Mouse (Mus musculus) intestine, embryonic 14.5 days (tissue): ENCODE results near the gene Gm21304. TPM values are rescaled to one million over a fixed set of nuclear protein-coding genes. Genes with fewer than 3 reads are reported as not detected.
"Not testable (repeated sequence)": the region's sequence is repeated elsewhere in the genome, so short reads cannot be mapped to it uniquely, and the experiment has no call there.

ENCODE experiments used
- ATAC-seq: fragments of 200-750 bp; cut with Nextera tagmentation; replicated peaks from 2 replicates; pipeline ENCODE4 v1.8.0; 2017; ENCODE audit warnings: low read depth, moderate number of reproducible peaks, moderate TSS enrichment, moderate library complexity; ENCODE audit not compliant: low FRiP score, low TSS enrichment
- DNase-seq: peaks from one replicate; pipeline ENCODE4 v3.0.0-alpha.2; 2018; ENCODE audit warnings: low spot score
- H3K27ac ChIP-seq: fragments of 300-500 bp; sonication (generic); 2 replicates; pipeline ENCODE4 v1.5.1; 2014; ENCODE audit warnings: low read depth, mild to moderate bottlenecking, control low read depth
- H3K27me3 ChIP-seq: fragments of 300-500 bp; sonication (generic); replicated peaks from 2 replicates; pipeline ENCODE4 v1.6.1; 2014; ENCODE audit warnings: low read length, control low read depth; ENCODE audit not compliant: control insufficient read depth, insufficient read depth
- H3K36me3 ChIP-seq: fragments of 300-500 bp; sonication (generic); 2 replicates; pipeline ENCODE4 v1.6.1; 2014; ENCODE audit warnings: low read length, control low read depth; ENCODE audit not compliant: control insufficient read depth, insufficient read depth
- H3K4me1 ChIP-seq: fragments of 300-500 bp; sonication (generic); replicated peaks from 2 replicates; pipeline ENCODE4 v1.6.1; 2014; ENCODE audit warnings: low read length, control low read depth, mixed read lengths; ENCODE audit not compliant: control insufficient read depth, insufficient read depth
- H3K4me2 ChIP-seq: fragments of 300-500 bp; sonication (generic); 2 replicates; pipeline ENCODE4 v1.6.1; 2014; ENCODE audit warnings: low read length
- H3K4me3 ChIP-seq: fragments of 300-500 bp; sonication (generic); 2 replicates; pipeline ENCODE4 v1.5.1; 2014; ENCODE audit warnings: low read depth, low read length, control low read depth, mixed read lengths
- H3K9ac ChIP-seq: fragments of 300-500 bp; sonication (generic); 2 replicates; pipeline ENCODE4 v1.6.1; 2014; ENCODE audit warnings: mild to moderate bottlenecking, low read length
- H3K9me3 ChIP-seq: fragments of 300-500 bp; sonication (generic); 2 replicates; pipeline ENCODE4 v1.6.1; 2016; ENCODE audit warnings: low read length, control low read depth; ENCODE audit not compliant: control insufficient read depth
- WGBS: fragments of 180-500 bp; shearing (Covaris S2); extraction: QIAGEN DNeasy Blood & Tissue Kit; methylation state at CpG from one replicate; pipeline ENCODE4 v1.1.7; 2014; 5-methylcytosine and 5-hydroxymethylcytosine counted together
- polyA plus RNA-seq: library from polyadenylated mRNA; unstranded; fragments of >200 nt; fragmentation: Nextera tagmentation; extraction: Ambion mirVana; gene quantifications from 2 replicates; pipeline ENCODE4 v1.2.1, GENCODE M21; 2014

The Gm21304 gene
- not detected in 2 replicates for polyA plus RNA-seq

DNA sequence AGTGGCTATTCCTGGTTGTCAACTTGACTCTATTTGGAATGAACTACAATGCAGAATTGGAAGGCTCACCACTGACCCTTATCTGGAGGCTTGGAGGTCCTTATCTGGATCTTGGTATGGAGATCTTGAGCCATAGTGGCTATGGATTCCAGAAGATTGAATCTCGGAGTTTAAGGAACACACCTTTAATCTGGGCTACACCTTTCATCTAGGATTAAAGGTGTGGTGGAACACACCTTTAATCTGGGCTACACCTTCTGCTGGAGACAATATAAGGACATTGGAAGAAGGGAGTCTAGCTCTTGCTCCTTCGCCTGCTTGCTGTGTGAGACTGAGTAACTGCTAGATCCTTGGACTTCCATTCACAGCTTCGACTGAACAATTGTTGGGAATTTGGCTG lies at the start of gene Gm21304:
Gm21304 (plus strand) TSS at position 301 of the 400 bp plus-strand sequence.
- H3K4me2 ChIP-seq, ATAC-seq, H3K9ac ChIP-seq, H3K36me3 ChIP-seq, H3K4me1 ChIP-seq, DNase-seq, H3K27me3 ChIP-seq, H3K27ac ChIP-seq, H3K9me3 ChIP-seq, H3K4me3 ChIP-seq: not testable (repeated sequence)
- WGBS: no CpG with 5 or more reads among the region's 3 CpGs

DNA sequence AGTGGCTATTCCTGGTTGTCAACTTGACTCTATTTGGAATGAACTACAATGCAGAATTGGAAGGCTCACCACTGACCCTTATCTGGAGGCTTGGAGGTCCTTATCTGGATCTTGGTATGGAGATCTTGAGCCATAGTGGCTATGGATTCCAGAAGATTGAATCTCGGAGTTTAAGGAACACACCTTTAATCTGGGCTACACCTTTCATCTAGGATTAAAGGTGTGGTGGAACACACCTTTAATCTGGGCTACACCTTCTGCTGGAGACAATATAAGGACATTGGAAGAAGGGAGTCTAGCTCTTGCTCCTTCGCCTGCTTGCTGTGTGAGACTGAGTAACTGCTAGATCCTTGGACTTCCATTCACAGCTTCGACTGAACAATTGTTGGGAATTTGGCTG lies 25.6 kb upstream of the Gm21304 start, which contains the start of gene Gm21293:
Gm21293 (plus strand) TSS at position 301 of the 400 bp plus-strand sequence.
- H3K27me3 ChIP-seq, H3K4me3 ChIP-seq, DNase-seq, H3K4me2 ChIP-seq, H3K9me3 ChIP-seq, H3K27ac ChIP-seq, H3K9ac ChIP-seq, H3K36me3 ChIP-seq, ATAC-seq, H3K4me1 ChIP-seq: not testable (repeated sequence)
- no CpG with 5 or more reads among the region's 3 CpGs for WGBS

DNA sequence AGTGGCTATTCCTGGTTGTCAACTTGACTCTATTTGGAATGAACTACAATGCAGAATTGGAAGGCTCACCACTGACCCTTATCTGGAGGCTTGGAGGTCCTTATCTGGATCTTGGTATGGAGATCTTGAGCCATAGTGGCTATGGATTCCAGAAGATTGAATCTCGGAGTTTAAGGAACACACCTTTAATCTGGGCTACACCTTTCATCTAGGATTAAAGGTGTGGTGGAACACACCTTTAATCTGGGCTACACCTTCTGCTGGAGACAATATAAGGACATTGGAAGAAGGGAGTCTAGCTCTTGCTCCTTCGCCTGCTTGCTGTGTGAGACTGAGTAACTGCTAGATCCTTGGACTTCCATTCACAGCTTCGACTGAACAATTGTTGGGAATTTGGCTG lies 17.1 kb upstream of the Gm21304 start, which contains the start of gene Gm6763:
Gm6763 (plus strand) TSS at position 301 of the 400 bp plus-strand sequence.
- WGBS: no CpG with 5 or more reads among the region's 3 CpGs
- H3K27ac ChIP-seq, H3K4me3 ChIP-seq, H3K27me3 ChIP-seq, H3K36me3 ChIP-seq, ATAC-seq, H3K4me2 ChIP-seq, H3K9me3 ChIP-seq, DNase-seq, H3K9ac ChIP-seq, H3K4me1 ChIP-seq: not testable (repeated sequence)

GRCm38 (mm10) chr10:104159706-104160105 lies 8.6 kb upstream of the Gm21304 start, which contains the start of gene Gm8764:
Gene Gm8764, plus strand, starts transcription at chr10:104160006.
- H3K36me3 ChIP-seq, H3K4me2 ChIP-seq, H3K4me1 ChIP-seq, H3K4me3 ChIP-seq, H3K27me3 ChIP-seq, DNase-seq, H3K27ac ChIP-seq, H3K9me3 ChIP-seq, ATAC-seq, H3K9ac ChIP-seq: not testable (repeated sequence)
- WGBS: no CpG with 5 or more reads among the region's 3 CpGs

GRCm38 (mm10) chr10:104176724-104177123 lies 8.4 kb downstream of the Gm21304 start, which contains the start of gene Gm21312:
Gene Gm21312, plus strand, starts transcription at chr10:104177024.
- H3K9me3 ChIP-seq, H3K4me3 ChIP-seq, H3K4me2 ChIP-seq, H3K36me3 ChIP-seq, ATAC-seq, H3K9ac ChIP-seq, H3K27me3 ChIP-seq, H3K4me1 ChIP-seq, H3K27ac ChIP-seq, DNase-seq: not testable (repeated sequence)
- whole genome bisulfite sequencing: no CpG with 5 or more reads among the region's 3 CpGs

- not testable (repeated sequence) for H3K4me3 ChIP-seq, H3K4me2 ChIP-seq, H3K27me3 ChIP-seq, DNase-seq, H3K9me3 ChIP-seq, H3K4me1 ChIP-seq, H3K36me3 ChIP-seq, H3K27ac ChIP-seq, H3K9ac ChIP-seq, ATAC-seq
- no CpG with 5 or more reads among the region's 3 CpGs for WGBS
Measured at GRCm38 (mm10) chr10:104185233-104185632, 16.9 kb downstream of the Gm21304 start, which contains the start of gene Gm20765. Gene Gm20765, plus strand, starts transcription at chr10:104185533.

- ATAC-seq, H3K4me1 ChIP-seq, H3K4me2 ChIP-seq, DNase-seq, H3K27me3 ChIP-seq, H3K36me3 ChIP-seq, H3K9me3 ChIP-seq, H3K4me3 ChIP-seq, H3K27ac ChIP-seq, H3K9ac ChIP-seq: not testable (repeated sequence)
- WGBS: no CpG with 5 or more reads among the region's 3 CpGs
Measured at GRCm38 (mm10) chr10:104193742-104194141, 25.4 kb downstream of the Gm21304 start, which contains the start of gene Gm4340. Gene Gm4340, plus strand, starts transcription at chr10:104194042.

GRCm38 (mm10) chr10:104209655-104210054 lies 41.3 kb downstream of the Gm21304 start:
- H3K4me1 ChIP-seq: no peaks in the 10 kb centered on the region
- DNase-seq (no peak), ATAC-seq (no peak)
- no peaks in the 10 kb centered on the region for H3K27me3 ChIP-seq
- H3K4me2 ChIP-seq: no peak overlapping the region
- no peak overlapping the region for H3K4me3 ChIP-seq
- no peaks in the 10 kb centered on the region for H3K9me3 ChIP-seq
- H3K36me3 ChIP-seq: no peaks in the 10 kb centered on the region
- no peak overlapping the region for H3K27ac ChIP-seq
- no peak overlapping the region for H3K9ac ChIP-seq
- WGBS: 85% methylated on average over 1 of the region's 1 CpGs
